Mouse (Mus musculus): ENCODE measurements around the gene P2rx6. TPM values are rescaled to one million over a fixed set of nuclear protein-coding genes. Genes with fewer than 3 reads are reported as not detected.
"Not testable (repeated sequence)": the region's sequence is repeated elsewhere in the genome, so short reads cannot be mapped to it uniquely, and the experiment has no call there.

P2rx6 gene
- polyA plus RNA-seq, 1 experiment from 2014 or later, result 0.31 TPM

- under 1% methylated on average over 67 of the region's 67 CpGs for WGBS
- Histone ChIP-seq H3K4me3 (ENCODE audit: low read depth, low read length) (peak within 1 kb of the TSS; percentile 69), H3K4me2 (ENCODE audit: low read depth, low read length) (peak within 1 kb of the TSS; percentile 92), H3K27me3 (ENCODE audit: control insufficient read depth, insufficient read depth, low read length) (no peaks in the 10 kb centered on the region), H3K27ac (replicated peaks; ENCODE audit: low read depth, low read length) (peak within 1 kb of the TSS; percentile 78), H3K9me3 (replicated peaks; ENCODE audit: control insufficient read depth, low read length) (no peaks in the 10 kb centered on the region), H3K9ac (replicated peaks; ENCODE audit: low read length) (peak within 1 kb of the TSS; percentile 83), H3K36me3 (replicated peaks; ENCODE audit: control insufficient read depth, insufficient read depth, low read depth, low read length) (peaks cover 6% of the 10 kb centered on the region), H3K4me1 (ENCODE audit: control insufficient read depth, insufficient read depth, low read length) (no peaks in the 10 kb centered on the region)
- peak; percentile 99 for DNase-seq (ENCODE audit: low spot score)
- ATAC-seq (replicated peaks; ENCODE audit: insufficient number of reproducible peaks, low FRiP score, low TSS enrichment, low read depth), result peak; percentile 93
Observed at GRCm38 (mm10) chr16:17530640-17531288, 30.9 kb upstream of the P2rx6 start, which contains the start of gene Thap7. TSS of gene Thap7 (minus strand) at chr16:17531136.

DNA sequence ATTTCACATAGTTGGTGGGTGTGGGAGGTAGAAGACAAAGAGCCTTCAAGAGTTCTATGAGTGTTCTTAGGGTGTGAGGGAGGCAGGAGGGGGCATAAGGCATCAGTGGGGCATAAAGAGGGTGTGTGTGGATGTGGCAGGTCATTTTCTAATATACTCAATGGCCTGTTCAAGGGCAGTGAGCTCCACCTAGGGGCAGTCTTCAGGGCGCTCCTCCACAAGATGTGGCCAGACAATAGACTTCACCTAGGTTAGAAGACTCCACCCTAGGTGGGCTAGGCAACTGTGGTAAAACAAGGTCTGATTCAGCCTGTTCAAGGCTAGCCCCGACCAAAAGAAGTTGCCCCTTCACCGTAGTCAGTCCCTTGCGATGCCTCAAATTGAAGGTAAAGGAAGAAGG is 29.4 kb upstream of the P2rx6 start:
- DNase-seq (ENCODE audit: low spot score), result peak; percentile 14

DNA sequence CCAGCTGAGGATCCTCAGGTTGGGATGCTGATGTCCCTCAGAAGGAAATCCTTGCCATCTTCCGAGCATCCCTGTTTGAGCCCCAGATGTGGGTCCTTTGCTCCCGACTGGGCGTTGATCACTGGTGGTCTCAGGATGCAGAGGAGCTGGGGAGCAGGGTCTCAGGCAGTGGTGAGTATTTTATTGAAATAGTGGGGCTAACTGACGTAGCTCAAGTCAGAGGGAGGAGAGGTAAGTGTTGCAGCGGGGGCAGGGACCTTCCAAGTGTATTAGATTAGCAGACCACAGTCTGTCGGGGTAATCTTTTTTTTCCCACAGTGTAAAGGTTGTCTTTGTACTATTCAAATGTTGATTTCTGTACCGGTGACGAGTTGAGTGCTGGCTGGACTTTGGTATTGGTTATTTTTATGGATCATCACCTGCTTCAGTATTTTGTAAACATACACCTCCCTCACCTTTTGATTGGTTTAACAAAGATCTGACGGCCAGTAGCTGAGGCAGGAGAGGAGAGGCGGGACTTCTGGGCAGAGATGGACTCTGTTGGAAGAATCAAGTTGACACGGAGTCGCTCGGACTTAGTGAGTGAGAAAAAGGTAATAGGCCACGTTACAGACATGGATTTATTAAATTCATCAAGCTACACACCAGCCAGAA is 28.9 kb upstream of the P2rx6 start:
- Histone ChIP-seq H3K27ac (replicated peaks; ENCODE audit: low read depth, low read length) (no peak overlapping the region), H3K36me3 (replicated peaks; ENCODE audit: control insufficient read depth, insufficient read depth, low read depth, low read length) (no peaks in the 10 kb centered on the region), H3K4me2 (ENCODE audit: low read depth, low read length) (no peak overlapping the region), H3K9me3 (replicated peaks; ENCODE audit: control insufficient read depth, low read length) (no peaks in the 10 kb centered on the region), H3K9ac (replicated peaks; ENCODE audit: low read length) (no peak overlapping the region), H3K4me3 (ENCODE audit: low read depth, low read length) (no peak overlapping the region), H3K27me3 (ENCODE audit: control insufficient read depth, insufficient read depth, low read length) (no peaks in the 10 kb centered on the region), H3K4me1 (ENCODE audit: control insufficient read depth, insufficient read depth, low read length) (no peaks in the 10 kb centered on the region)
- DNase-seq (ENCODE audit: low spot score) (no peak), ATAC-seq (replicated peaks; ENCODE audit: insufficient number of reproducible peaks, low FRiP score, low TSS enrichment, low read depth) (no peak)
- 66% methylated on average over 14 of the region's 14 CpGs for WGBS

More for the DNA sequence above, 29.4 kb upstream of the P2rx6 start:
- no peaks in the 10 kb centered on the region for H3K4me1 ChIP-seq (ENCODE audit: control insufficient read depth, insufficient read depth, low read length)
- 57% methylated on average over 4 of the region's 4 CpGs for WGBS
- no peak for ATAC-seq (replicated peaks; ENCODE audit: insufficient number of reproducible peaks, low FRiP score, low TSS enrichment, low read depth)
- no peak overlapping the region for H3K9ac ChIP-seq (replicated peaks; ENCODE audit: low read length)
- H3K36me3 ChIP-seq (replicated peaks; ENCODE audit: control insufficient read depth, insufficient read depth, low read depth, low read length), result peaks cover 3% of the 10 kb centered on the region; the same call in 1 of the 2 replicates
- H3K9me3 ChIP-seq (replicated peaks; ENCODE audit: control insufficient read depth, low read length), result no peaks in the 10 kb centered on the region
- H3K27me3 ChIP-seq (ENCODE audit: control insufficient read depth, insufficient read depth, low read length), result no peaks in the 10 kb centered on the region
- no peak overlapping the region for H3K4me3 ChIP-seq (ENCODE audit: low read depth, low read length)
- no peak overlapping the region for H3K27ac ChIP-seq (replicated peaks; ENCODE audit: low read depth, low read length)
- no peak overlapping the region; the same call in 1 of the 2 replicates for H3K4me2 ChIP-seq (ENCODE audit: low read depth, low read length)

GRCm38 (mm10) chr16:17536584-17536983 is 25.1 kb upstream of the P2rx6 start:
- no peaks in the 10 kb centered on the region for H3K9me3 ChIP-seq (replicated peaks; ENCODE audit: control insufficient read depth, low read length)
- no peaks in the 10 kb centered on the region for H3K4me1 ChIP-seq (ENCODE audit: control insufficient read depth, insufficient read depth, low read length)
- H3K27me3 ChIP-seq (ENCODE audit: control insufficient read depth, insufficient read depth, low read length), result no peaks in the 10 kb centered on the region
- H3K4me2 ChIP-seq (ENCODE audit: low read depth, low read length), result no peak overlapping the region
- no peak for DNase-seq (ENCODE audit: low spot score)
- no peak overlapping the region for H3K27ac ChIP-seq (replicated peaks; ENCODE audit: low read depth, low read length)
- no peak overlapping the region for H3K4me3 ChIP-seq (ENCODE audit: low read depth, low read length)
- no peaks in the 10 kb centered on the region for H3K36me3 ChIP-seq (replicated peaks; ENCODE audit: control insufficient read depth, insufficient read depth, low read depth, low read length)
- no peak overlapping the region for H3K9ac ChIP-seq (replicated peaks; ENCODE audit: low read length)
- 91% methylated on average over 3 of the region's 3 CpGs for WGBS
- no peak for ATAC-seq (replicated peaks; ENCODE audit: insufficient number of reproducible peaks, low FRiP score, low TSS enrichment, low read depth)

DNA sequence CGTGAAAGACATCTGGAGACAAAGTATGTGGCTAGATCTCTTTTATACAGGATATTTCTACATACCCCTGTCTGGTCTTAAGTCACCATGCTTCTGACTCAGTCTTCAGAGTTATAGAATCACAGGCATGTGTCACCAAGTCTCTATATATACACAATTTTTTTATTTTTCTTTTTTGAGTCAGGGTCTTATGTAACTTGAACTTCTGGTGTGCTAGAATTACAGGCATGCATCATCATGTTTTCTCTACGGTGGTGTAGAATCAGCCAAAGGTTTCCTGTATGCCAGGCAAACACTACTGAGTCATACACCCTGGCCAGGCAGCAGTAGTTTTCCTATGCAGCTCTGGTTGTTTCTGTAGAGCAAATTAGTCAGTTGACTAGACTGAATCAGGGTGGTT is 19.1 kb upstream of the P2rx6 start:
- Histone ChIP-seq H3K36me3 (replicated peaks; ENCODE audit: control insufficient read depth, insufficient read depth, low read depth, low read length) (no peaks in the 10 kb centered on the region), H3K27ac (replicated peaks; ENCODE audit: low read depth, low read length) (no peak overlapping the region), H3K9ac (replicated peaks; ENCODE audit: low read length) (no peak overlapping the region), H3K9me3 (replicated peaks; ENCODE audit: control insufficient read depth, low read length) (no peaks in the 10 kb centered on the region), H3K4me3 (ENCODE audit: low read depth, low read length) (no peak overlapping the region), H3K27me3 (ENCODE audit: control insufficient read depth, insufficient read depth, low read length) (no peaks in the 10 kb centered on the region), H3K4me1 (ENCODE audit: control insufficient read depth, insufficient read depth, low read length) (no peaks in the 10 kb centered on the region), H3K4me2 (ENCODE audit: low read depth, low read length) (no peak overlapping the region)
- DNase-seq (ENCODE audit: low spot score), result no peak
- ATAC-seq (replicated peaks; ENCODE audit: insufficient number of reproducible peaks, low FRiP score, low TSS enrichment, low read depth), result no peak
- WGBS, result 78% methylated on average over 2 of the region's 2 CpGs

DNA sequence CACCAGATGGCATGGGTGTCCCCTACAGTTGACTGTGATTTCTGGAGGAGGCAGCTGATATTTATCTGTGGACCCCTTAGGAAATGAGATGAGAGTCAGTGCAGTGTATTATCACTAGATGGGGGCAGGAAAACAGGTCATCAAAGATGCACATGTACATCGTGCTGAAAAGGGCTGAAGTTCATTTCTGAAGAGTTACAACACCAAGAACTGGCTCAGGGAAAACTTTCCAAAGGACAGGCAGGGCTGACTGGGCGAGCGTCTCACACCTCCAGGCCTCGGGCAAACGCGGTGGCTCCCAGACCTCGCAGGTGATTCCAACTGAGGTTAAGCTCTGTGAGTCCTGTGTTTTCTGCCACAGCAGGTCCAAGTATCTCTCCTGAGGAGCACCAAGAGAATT is 8.8 kb upstream of the P2rx6 start:
- Histone ChIP-seq H3K9ac (replicated peaks; ENCODE audit: low read length) (no peak overlapping the region), H3K4me2 (ENCODE audit: low read depth, low read length) (no peak overlapping the region), H3K9me3 (replicated peaks; ENCODE audit: control insufficient read depth, low read length) (no peaks in the 10 kb centered on the region), H3K27me3 (ENCODE audit: control insufficient read depth, insufficient read depth, low read length) (no peaks in the 10 kb centered on the region), H3K4me1 (ENCODE audit: control insufficient read depth, insufficient read depth, low read length) (no peaks in the 10 kb centered on the region), H3K4me3 (ENCODE audit: low read depth, low read length) (no peak overlapping the region), H3K27ac (replicated peaks; ENCODE audit: low read depth, low read length) (no peak overlapping the region), H3K36me3 (replicated peaks; ENCODE audit: control insufficient read depth, insufficient read depth, low read depth, low read length) (no peaks in the 10 kb centered on the region)
- ATAC-seq (replicated peaks; ENCODE audit: insufficient number of reproducible peaks, low FRiP score, low TSS enrichment, low read depth) (no peak), DNase-seq (ENCODE audit: low spot score) (no peak)
- 78% methylated on average over 7 of the region's 7 CpGs for WGBS

DNA sequence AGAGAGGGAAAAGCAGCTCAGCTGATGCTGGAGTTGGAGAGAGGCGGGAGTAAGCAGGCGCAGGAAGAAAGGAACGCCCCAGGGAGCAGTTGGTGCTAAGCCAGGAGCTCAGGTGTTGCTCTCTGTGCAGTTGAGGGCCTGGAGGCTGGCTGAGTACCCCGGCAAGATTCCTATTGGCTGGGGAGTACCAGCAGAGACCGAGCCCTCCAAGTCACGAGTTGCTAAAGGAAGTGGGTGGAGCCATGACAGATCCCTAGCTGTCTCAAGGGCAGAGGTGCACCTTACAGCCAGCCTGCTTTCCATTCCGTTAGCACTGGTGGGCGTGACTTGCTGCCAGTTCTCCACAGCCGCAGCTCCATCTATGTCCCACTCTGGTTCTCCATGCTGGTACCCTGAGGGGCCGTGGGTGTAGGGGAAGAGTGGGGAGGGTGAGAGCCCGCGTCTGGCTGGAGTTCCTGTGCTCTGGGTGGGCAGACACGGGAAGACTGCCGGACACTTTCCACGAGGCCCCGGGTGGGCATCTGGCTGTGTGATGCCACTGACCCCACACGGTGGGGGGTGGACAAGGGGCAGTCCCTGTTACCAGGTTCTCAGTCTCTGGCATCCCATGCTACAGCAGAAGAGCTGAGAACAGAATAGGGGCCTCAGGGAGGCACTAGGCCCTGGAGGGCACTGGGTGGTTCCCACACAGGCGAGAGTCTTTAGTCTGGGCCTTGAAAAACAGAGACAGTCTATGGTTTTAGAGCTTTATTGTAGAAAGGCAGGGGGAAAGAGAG is 7.6 kb upstream of the P2rx6 start:
- H3K4me1 ChIP-seq (ENCODE audit: control insufficient read depth, insufficient read depth, low read length), result peaks cover 4% of the 10 kb centered on the region; the same call in 1 of the 2 replicates
- 8% methylated on average over 18 of the region's 18 CpGs for WGBS

DNA sequence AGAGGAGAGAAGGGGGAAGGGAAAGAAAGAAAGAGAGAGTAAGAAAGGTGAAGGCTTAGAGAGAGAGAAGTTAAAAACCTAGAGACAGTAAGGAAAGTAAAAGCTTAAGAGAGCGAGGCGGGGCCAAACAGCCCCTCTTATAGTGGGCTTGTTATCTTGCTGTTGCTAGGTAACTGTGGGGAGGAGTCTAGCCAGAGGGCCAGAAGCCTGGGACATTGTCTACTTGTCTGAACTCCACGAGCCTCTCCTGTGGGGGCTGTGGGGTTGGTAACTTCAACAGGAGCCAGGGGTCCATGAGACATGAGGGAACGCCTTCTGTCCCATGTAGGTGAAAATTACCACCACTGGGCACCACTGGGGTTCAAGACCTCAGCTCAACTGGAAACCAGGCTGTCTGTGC is 7.0 kb upstream of the P2rx6 start:
- H3K27me3 ChIP-seq (ENCODE audit: control insufficient read depth, insufficient read depth, low read length); H3K4me3 ChIP-seq (ENCODE audit: low read depth, low read length); ATAC-seq (replicated peaks; ENCODE audit: insufficient number of reproducible peaks, low FRiP score, low TSS enrichment, low read depth); H3K4me1 ChIP-seq (ENCODE audit: control insufficient read depth, insufficient read depth, low read length); H3K36me3 ChIP-seq (replicated peaks; ENCODE audit: control insufficient read depth, insufficient read depth, low read depth, low read length); H3K9me3 ChIP-seq (replicated peaks; ENCODE audit: control insufficient read depth, low read length); H3K4me2 ChIP-seq (ENCODE audit: low read depth, low read length); H3K27ac ChIP-seq (replicated peaks; ENCODE audit: low read depth, low read length); H3K9ac ChIP-seq (replicated peaks; ENCODE audit: low read length): not testable (repeated sequence)
- WGBS, result 15% methylated on average over 4 of the region's 4 CpGs
- DNase-seq (ENCODE audit: low spot score), result peak; percentile 38

More for the DNA sequence above, 7.6 kb upstream of the P2rx6 start:
- Histone ChIP-seq H3K9ac (replicated peaks; ENCODE audit: low read length) (no peak overlapping the region), H3K27ac (replicated peaks; ENCODE audit: low read depth, low read length) (0 out of 2 replicates have a peak overlapping the region, but pooled peaks have one; percentile 62), H3K27me3 (ENCODE audit: control insufficient read depth, insufficient read depth, low read length) (no peaks in the 10 kb centered on the region), H3K4me3 (ENCODE audit: low read depth, low read length) (no peak overlapping the region), H3K9me3 (replicated peaks; ENCODE audit: control insufficient read depth, low read length) (no peaks in the 10 kb centered on the region), H3K4me2 (ENCODE audit: low read depth, low read length) (peak overlapping the region; percentile 32), H3K36me3 (replicated peaks; ENCODE audit: control insufficient read depth, insufficient read depth, low read depth, low read length) (no peaks in the 10 kb centered on the region)
- ATAC-seq (replicated peaks; ENCODE audit: insufficient number of reproducible peaks, low FRiP score, low TSS enrichment, low read depth), result peak; percentile 80
- DNase-seq (ENCODE audit: low spot score), result peak; percentile 80

Measured in embryonic facial prominence, embryonic 11.5 days (tissue).